Mouse (Mus musculus) cerebellum, adult 11-12 months (tissue): ENCODE measurements around the gene Snx21.

Experiments
- DNase-seq: peaks from one replicate; pipeline ENCODE4 v3.0.0; 2022

Snx21 gene

DNA sequence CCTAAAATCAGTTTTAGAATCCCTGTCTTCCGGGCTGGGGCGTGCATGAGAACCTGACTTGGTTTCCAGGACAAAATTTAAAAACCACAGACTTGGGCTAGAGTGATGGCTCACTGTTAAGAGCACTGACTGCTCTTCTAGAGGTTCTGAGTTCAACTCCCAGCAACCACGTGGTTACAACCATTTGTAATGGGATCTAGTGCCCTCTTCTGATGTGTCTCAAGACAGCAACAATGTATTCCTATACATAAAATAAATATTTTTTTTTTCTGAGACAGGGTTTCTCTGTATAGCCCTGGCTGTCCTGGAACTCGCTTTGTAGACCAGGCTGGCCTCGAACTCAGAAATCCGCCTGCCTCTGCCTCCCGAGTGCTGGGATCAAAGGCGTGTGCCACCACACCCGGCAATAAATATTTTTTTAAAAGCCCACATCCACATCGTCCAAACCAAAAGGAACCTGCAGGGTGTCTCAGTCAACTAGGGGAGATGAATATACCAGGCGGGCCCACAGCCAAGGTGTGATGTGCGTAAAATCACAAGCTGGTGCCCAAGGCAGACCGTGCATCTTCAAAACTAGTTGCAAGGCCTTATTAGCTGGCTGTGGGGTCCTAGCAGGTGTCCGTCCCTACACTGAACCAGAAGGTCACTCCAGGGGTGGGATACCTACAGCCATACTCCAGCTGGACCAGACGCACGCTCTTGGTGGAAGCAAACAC, 46.6 kb downstream of the Snx21 start:
- no peak for DNase-seq

DNA sequence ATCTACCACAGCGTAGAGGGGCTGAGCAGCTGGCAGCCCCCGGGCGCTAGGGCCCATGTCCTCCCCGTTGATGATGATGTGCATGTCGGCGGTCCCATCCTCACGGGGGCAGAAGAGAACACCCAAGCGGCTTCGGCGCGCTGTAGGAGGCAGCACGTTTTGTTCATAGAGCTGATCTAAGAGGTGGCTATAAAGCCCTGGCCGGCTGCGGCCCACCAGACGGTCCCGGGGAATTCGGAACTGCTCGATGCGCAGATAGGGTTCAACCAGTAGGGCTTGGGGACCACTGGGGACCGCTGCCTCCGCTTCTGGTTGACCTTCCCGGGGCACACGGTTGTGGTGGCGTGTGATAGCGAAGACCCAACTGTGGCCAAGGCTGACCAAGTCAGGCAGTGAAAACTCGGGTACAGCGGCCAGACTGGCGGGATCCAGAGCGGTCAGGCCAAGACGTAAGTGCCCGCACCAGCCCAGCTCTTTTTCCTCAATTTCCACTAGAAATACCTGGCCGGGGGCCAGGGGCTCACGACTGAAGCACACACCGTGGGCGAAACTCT, 47.2 kb downstream of the Snx21 start, which contains the start of gene Ctsa:
Gene Ctsa (plus strand): TSS at position 126 of the 554 bp plus-strand sequence.
- peak; percentile 76 for DNase-seq

DNA sequence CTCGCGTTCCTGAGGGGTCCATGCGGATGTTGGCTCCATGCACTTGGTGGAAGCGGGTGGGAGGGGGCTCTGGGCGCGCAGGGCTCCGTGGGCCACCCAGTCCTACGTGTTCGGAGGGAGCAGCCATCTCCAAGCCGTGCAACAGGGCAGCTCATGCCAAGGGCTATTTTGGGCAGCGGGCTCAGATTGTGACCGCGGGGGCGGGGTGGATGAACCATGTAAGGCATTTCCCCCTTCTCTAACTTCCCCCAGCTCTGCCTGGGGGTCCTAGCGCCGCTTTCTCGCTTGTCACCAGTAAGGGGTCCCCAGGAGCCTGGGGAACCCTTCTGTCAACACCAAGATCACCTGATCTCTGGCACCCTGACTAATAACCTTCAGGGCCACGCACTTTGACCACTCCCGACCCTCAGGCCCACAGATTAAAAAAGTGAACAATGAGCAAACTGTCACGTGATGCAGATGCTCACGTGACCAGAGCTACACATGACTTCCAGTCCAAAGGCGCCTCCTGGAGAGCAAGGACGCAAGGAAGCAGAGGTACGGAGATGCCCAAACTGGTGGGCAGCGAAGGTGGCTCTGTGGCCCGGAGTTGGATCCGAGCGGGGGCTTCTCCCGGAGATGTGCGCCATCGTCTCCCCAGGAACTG, 47.8 kb downstream of the Snx21 start, which contains the start of gene Neurl2:
Gene Neurl2 (minus strand): TSS at position 143 of the 646 bp plus-strand sequence.
- peak; percentile 92 for DNase-seq

DNA sequence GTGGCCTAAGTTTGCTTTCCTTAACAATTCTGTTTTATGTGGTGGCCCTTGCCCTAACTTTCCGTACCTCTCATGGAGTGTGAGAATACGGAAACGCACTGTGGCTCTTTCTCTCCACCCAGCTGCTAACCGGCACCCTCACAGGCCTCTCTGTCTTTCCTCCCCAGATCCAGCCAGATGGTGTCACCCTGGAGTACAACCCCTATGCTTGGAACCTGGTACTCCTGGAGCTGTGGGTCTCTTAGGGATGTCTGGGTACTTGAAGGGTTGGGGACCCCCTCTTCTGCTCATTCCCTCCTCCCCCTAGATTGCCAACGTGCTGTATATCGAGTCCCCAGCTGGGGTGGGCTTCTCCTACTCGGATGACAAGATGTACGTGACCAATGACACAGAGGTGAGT, 48.9 kb downstream of the Snx21 start:
- DNase-seq: no peak

DNA sequence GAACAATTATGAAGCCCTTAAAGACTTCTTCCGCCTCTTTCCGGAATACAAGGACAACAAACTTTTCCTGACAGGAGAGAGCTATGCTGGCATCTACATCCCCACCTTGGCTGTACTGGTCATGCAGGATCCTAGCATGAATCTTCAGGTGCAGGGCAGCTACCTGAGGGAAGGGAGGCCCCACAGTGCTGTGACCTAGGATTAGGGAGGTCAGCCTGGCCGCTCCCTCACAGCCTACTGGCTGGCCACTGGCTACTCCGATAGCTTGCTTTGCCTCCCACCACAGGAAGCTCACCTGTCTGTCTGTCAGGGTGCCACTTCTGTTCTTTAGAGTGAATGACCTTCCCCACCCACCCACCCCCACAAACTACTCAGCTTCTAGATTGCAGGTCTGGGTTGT, 49.5 kb downstream of the Snx21 start:
- DNase-seq: no peak
